Mouse (Mus musculus) kidney, adult 2 months (tissue): Measurements from ENCODE around the gene Lman1l.

Source experiments
- CTCF ChIP-seq: fragments of 200-500 bp; conservative IDR thresholded peaks from 2 replicates; pipeline ENCODE4 v1.5.1; 2011; ENCODE audit warnings: low read depth, mild to moderate bottlenecking, control low read depth, low read length, moderate library complexity, mixed read lengths; ENCODE audit not compliant: insufficient read depth, insufficient read length
- POLR2A ChIP-seq: fragments of 200-500 bp; IDR thresholded peaks from one replicate; pipeline ENCODE4 v1.6.1; 2011; ENCODE audit warnings: low read depth, low read length, control low read depth

DNA sequence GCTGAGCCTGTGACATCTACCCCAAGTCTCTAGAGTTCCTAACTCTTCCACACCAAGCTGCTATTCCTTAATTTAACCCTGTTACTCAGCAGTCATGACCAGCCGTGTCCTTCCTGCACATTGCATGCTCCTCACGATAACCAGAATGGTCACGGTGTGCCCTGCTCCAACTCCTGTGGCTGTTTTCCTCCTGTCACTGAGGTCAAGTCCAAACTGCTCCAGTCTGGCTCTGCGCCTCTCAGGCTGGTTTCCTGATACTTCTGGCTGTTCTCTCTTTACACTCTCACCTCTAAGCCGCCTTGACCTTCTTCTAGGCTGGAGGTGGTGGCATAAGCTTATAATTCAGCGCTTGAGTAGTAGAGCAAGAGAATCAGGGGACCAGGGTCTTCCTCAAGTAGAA is 52.1 kb downstream of the Lman1l start:
- TF ChIP-seq POLR2A: no peak
- no peak for TF ChIP-seq CTCF
